Mouse (Mus musculus) Patski (cell line): ENCODE data around the gene Eml1. TPM values are rescaled to one million over a fixed set of nuclear protein-coding genes. Genes with fewer than 3 reads are reported as not detected.

Experiments used
- ATAC-seq: fragments of 100-300 bp; one replicate; pipeline ENCODE4 v1.8.0; 2021
- CTCF ChIA-PET: fragments of 350-600 bp; sonication (Branson Sonifier 250); formaldehyde crosslinking; loops from one replicate; lab custom pipeline; 2022; ENCODE audit warnings: inconsistent platforms; lab: Charles Lee
- POLR2A ChIA-PET: fragments of 350-600 bp; sonication (Branson Sonifier 250); formaldehyde crosslinking; loops from one replicate; lab custom pipeline; 2022; ENCODE audit warnings: antibody characterized with exemption, inconsistent platforms; lab: Charles Lee
- DNase-seq: peaks from one replicate; pipeline ENCODE4 v3.0.0-alpha.2; 2011; ENCODE audit warnings: low read depth, low spot score
- H3K27me3 ChIP-seq: fragments of 371-371 bp; one replicate; pipeline ENCODE4 v1.5.1; 2021
- CTCF ChIP-seq: fragments of 100-300 bp; IDR thresholded peaks from one replicate; pipeline ENCODE4 v1.5.1; 2021
- in situ Hi-C: fragments of 300-500 bp; cut with MboI; formaldehyde crosslinking; loops from 3 replicates; pipeline ENCODE4 v1.11.1; 2018; ENCODE audit warnings: low pct_unique_long_range_greater_than_20kb, mixed read lengths
- polyA plus RNA-seq: library from polyadenylated mRNA; unstranded; gene quantifications from one replicate; pipeline ENCODE4 v1.2.3, GENCODE M21; 2021

Gene Eml1
- polyA plus RNA-seq: 56.9 TPM

- no peaks in the 10 kb centered on the region for H3K27me3 ChIP-seq
- DNase-seq (no peak), ATAC-seq (no peak)
- CTCF ChIA-PET: interaction anchor here (1.8 kb wide), 1 partner anchor 12 kb away, joined by 3 read pairs; no protein-coding TSS in a partner anchor
- TF ChIP-seq CTCF: no peak
- POLR2A ChIA-PET: no interaction called here
- in situ Hi-C loops: no loop called here
Measured at GRCm38 (mm10) chr12:108370596-108371428, at the start of gene Eml1. Gene Eml1, plus strand, starts transcription at chr12:108370957.

DNA sequence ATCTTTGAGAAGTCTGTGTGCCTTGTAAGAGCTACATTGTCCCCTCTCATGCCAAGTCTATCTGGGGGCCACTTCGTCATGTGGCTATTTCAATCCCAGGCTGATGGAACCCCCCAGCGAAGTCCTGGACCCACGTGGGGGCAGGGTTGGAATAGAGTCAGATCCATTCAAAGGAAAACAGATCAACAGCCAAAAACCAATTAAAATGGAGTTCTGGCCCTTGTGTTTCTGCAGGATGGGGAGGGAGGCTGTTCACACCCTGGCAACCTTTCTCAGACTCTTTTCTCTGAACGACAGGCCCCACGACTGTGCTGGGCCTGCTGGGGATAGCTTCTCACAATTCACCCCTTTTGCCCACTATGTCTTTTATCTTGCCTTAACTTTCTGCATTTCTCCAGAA, 44.4 kb upstream of the Eml1 start:
- H3K27me3 ChIP-seq: no peaks in the 10 kb centered on the region
- no peak for TF ChIP-seq CTCF
- in situ Hi-C loops: no loop called here
- no peak for ATAC-seq
- POLR2A ChIA-PET: no interaction called here
- CTCF ChIA-PET: no interaction called here
- DNase-seq: no peak

DNA sequence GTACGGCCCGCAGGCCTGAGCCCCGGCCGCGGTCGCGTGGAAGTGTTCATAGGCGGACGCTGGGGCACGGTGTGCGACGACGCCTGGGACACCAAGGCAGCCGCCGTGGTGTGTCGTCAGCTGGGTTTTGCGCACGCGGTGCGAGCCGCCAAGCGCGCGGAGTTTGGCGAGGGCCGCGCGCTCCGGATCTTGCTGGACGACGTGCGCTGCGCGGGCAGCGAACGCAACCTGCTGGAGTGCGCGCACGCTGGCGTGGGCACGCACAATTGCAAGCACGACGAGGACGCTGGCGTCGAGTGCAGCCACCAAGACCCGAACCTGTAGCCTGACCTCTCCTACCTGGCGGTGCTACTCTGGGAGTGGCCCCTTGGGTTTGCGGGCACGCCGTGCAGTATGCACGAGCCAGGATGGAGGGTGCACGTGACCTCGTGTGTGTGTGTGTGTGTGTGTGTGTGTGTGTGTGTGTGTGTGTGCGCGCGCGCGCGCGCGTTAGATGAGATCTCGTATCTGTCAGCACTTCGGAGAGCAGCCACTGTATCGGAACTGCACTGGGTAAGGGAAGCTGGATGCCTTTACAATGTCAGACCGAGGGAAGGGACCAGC, 42.8 kb upstream of the Eml1 start:
- H3K27me3 ChIP-seq: no peaks in the 10 kb centered on the region
- ATAC-seq: no peak
- in situ Hi-C loops: no loop called here
- POLR2A ChIA-PET: no interaction called here
- TF ChIP-seq CTCF: no peak
- CTCF ChIA-PET: no interaction called here
- no peak for DNase-seq

- ATAC-seq: peak; percentile 32
- in situ Hi-C loops: no loop called here
- no peaks in the 10 kb centered on the region for H3K27me3 ChIP-seq
Measured at GRCm38 (mm10) chr12:108333056-108333455, 37.7 kb upstream of the Eml1 start.

DNA sequence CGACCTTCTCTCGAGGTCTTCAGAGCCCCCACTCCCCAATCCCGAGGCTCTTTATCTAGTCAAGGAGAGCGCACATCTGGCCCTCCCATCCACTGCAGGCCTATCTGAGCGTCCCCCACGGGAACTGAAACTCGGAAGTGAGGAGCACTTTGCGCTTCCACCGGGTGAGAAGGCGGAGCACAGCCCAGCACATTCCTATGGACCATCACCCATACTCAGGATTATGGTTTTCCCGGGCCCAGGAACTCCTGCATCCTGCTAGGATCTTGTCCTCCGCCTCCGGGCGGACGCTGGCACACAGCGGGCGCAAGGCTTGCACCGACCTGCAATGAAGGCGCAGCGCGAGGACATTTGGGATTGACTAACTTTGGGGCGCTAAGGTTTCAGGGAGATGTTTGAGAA, 37.3 kb upstream of the Eml1 start:
- H3K27me3 ChIP-seq: no peaks in the 10 kb centered on the region
- CTCF ChIA-PET: interaction anchor here (0.8 to 1.7 kb wide), 2 partner anchors 16 to 19 kb away, joined by 4 read pairs; no protein-coding TSS in a partner anchor
- DNase-seq (no peak), ATAC-seq (no peak)
- TF ChIP-seq CTCF: no peak
- in situ Hi-C loops: no loop called here
- POLR2A ChIA-PET: no interaction called here

More at GRCm38 (mm10) chr12:108333056-108333455, 37.7 kb upstream of the Eml1 start:
- TF ChIP-seq CTCF: no peak
- POLR2A ChIA-PET: no interaction called here
- peak; percentile 25 for DNase-seq
- CTCF ChIA-PET: interaction anchor here (0.8 to 1.7 kb wide), 3 partner anchors 16 to 23 kb away, joined by 3 to 4 read pairs (median 4); no protein-coding TSS in a partner anchor

DNA sequence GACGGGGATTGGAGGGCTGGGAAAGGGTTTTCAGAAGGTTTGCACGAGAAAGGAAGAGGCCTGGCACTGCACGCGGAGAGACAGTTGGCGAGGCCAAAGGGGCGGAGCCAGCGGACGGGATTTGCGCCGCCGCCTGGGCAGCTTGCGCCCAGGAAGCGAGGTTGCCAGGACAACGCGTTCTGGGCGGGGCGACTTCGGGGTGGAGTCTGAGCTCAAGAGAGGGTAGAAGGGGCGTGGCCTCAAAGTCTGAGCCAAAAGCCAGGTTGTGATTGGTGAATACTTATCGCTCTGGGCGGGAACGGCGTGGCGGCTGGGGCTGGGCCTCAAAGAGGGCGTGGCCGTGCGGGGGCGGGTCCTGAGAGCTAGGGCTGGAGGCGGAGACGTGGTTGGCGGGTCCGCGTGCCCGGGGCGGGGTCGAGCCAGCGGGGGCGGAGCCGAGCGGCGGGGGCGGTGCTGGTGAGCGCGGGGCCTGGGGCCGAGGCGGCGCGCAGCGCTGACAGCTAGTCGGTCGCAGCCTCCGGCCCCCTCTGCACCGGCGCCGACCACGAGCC, 36.8 kb upstream of the Eml1 start, which contains the start of gene Cyp46a1:
Cyp46a1 (plus strand) TSS at position 487 of the 551 bp plus-strand sequence.
- in situ Hi-C loops: no loop called here
- ChIA-PET POLR2A (no interaction called here), CTCF (interaction anchor here (1.5 kb wide), 1 partner anchor 23 kb away, joined by 3 read pairs; no protein-coding TSS in a partner anchor)
- ATAC-seq: peak; percentile 90
- no peaks in the 10 kb centered on the region for H3K27me3 ChIP-seq
- DNase-seq: peak; percentile 97
- TF ChIP-seq CTCF: no peak

DNA sequence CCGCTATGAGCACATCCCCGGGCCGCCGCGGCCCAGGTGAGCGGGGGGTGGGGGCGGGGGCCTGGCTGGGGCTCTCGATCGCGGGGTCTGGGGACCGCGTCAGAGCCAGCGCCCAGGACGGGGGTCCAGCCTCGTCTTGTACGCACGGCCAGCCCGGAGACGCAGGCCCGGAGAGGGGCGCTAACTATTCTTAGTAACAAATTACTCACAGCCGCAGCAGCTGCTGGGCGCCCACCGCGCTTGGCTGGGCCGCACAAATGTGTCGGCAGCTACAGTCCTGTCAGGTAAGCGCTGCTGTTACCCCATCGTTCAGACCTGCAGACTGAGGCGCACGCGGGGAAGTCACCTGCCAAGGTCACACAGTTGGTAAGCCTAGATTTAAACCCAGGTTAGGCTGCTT, 36.2 kb upstream of the Eml1 start:
- POLR2A ChIA-PET: no interaction called here
- in situ Hi-C loops: no loop called here
- no peak for DNase-seq
- TF ChIP-seq CTCF: no peak
- ATAC-seq: no peak
- CTCF ChIA-PET: interaction anchor here (1.1 to 1.5 kb wide), 2 partner anchors 24 to 29 kb away, joined by 3 read pairs; no protein-coding TSS in a partner anchor
- no peaks in the 10 kb centered on the region for H3K27me3 ChIP-seq

- in situ Hi-C loops: no loop called here
- ChIA-PET CTCF (no interaction called here), POLR2A (no interaction called here)
- ATAC-seq (no peak), DNase-seq (no peak)
- H3K27me3 ChIP-seq: no peaks in the 10 kb centered on the region
- TF ChIP-seq CTCF: no peak
Measured at GRCm38 (mm10) chr12:108338572-108339190, 32.1 kb upstream of the Eml1 start.

DNA sequence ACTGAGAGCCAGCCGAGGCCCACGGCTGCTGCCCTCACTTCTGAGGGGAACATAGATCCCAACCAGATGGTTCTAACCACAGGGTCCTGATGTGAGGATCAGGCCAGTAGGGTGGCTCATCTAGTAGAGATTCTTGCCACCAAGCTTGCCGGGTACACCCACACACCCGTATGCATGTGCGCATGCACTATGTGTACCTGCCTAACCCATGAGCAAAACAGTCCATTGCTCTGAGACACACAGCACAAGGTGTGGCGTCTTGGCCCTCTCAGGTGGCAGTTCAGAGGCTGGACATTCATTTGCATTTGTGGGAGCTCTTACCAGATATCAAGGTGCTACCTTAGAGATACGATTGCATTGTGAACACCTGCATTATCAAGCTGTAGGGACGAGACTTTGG, 22.6 kb upstream of the Eml1 start:
- no peak for ATAC-seq

DNA sequence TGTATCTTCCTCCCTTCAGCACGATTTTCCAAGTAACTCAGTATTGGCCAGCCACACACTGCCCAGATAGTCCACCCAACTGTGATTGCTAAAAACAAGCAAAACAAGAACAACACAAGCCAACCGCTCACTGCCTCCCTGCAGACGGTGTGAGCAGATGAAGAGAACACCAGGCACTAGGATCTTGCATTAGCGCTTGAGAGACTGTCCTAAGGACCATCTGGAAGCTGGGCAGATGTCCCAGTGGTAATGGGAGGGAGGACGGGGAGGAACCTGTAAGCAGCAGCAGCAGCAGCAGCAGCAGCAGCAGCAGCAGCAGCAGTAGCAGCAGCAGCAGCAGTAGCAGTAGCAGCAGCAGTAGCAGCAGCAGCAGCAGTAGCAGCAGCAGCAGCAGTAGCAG, 21.7 kb upstream of the Eml1 start:
- no peaks in the 10 kb centered on the region for H3K27me3 ChIP-seq
- in situ Hi-C loops: no loop called here
- ChIA-PET CTCF (no interaction called here), POLR2A (no interaction called here)
- TF ChIP-seq CTCF: no peak
- no peak for ATAC-seq
- no peak for DNase-seq

More for the DNA sequence above, 22.6 kb upstream of the Eml1 start:
- in situ Hi-C loops: no loop called here
- no peak for DNase-seq
- no peak for TF ChIP-seq CTCF
- no peaks in the 10 kb centered on the region for H3K27me3 ChIP-seq
- ChIA-PET CTCF (no interaction called here), POLR2A (no interaction called here)
